Mouse (Mus musculus) E14TG2a.4 (cell line): Measurements from ENCODE around the gene Fndc7.

Source experiments
- CTCF ChIP-seq: conservative IDR thresholded peaks from 2 replicates; pipeline ENCODE4 v1.5.1; 2014; ENCODE audit warnings: low read length
- NANOG ChIP-seq: IDR thresholded peaks from 2 replicates; pipeline ENCODE4 v1.6.1; 2014; ENCODE audit warnings: borderline replicate concordance, low read length, mixed read lengths
- POU5F1 ChIP-seq: IDR thresholded peaks from 2 replicates; pipeline ENCODE4 v1.6.1; 2014; ENCODE audit warnings: low read length, borderline replicate concordance

DNA sequence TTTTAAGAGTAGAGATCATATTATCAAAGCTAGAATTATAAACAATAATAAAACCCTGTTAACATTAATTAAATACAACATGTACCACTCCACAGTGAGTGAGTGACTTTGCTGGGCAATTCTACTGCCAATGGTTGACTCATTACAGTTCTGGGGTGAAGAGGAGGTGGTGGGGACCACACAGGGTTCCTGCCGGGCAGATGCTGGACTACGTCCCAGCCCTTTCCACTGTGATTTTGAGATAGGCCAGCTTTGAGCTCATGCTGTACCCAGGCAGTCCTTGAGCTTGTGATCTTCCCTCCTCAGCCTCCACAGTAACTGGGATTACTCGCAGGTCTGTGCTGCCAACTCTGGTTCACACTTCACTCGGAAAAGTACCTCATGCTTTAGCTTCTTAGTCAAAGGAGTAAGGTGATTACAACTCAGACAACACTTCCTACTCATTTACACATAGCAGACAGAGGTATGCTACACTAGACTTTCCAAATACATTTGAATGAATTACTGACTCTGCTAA lies 79.0 kb downstream of the Fndc7 start:
- no peak for TF ChIP-seq CTCF
- no peak for TF ChIP-seq NANOG
- no peak for TF ChIP-seq POU5F1
